Mouse (Mus musculus) embryo, embryonic 11 days (tissue): Measurements from ENCODE around the gene Slc39a11.

Experiments
- DNase-seq: peaks from one replicate; pipeline ENCODE4 v3.0.0-alpha.2; 2015

Gene Slc39a11

GRCm38 (mm10) chr11:113649353-113650210 is at the start of gene Slc39a11:
TSS of gene Slc39a11 (minus strand) at chr11:113650079.
- DNase-seq = peak; percentile 90

GRCm38 (mm10) chr11:113699643-113700042 is 49.8 kb upstream of the Slc39a11 start:
- no peak for DNase-seq

- no peak for DNase-seq
Measured at GRCm38 (mm10) chr11:113698013-113698545, 48.2 kb upstream of the Slc39a11 start.

DNA sequence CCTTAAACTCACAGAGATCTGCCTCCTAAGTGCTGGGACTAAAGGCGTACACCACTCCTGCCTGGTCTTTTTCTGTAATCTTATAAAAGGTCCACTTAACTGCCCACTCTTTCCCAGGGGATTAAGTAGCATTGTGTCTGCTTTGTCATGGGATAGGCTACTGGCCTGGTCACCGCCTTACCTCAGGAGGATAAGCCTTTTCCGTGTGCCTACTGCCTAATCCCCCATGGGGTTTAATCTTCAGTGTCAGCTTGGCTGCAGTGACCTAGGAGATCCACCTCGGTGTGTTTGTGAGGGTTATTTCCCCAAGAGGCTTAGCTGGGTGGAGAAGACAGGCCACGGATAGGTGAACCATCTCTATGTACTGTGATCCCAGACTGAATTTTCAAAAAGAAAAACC is 47.7 kb upstream of the Slc39a11 start:
- no peak for DNase-seq

DNA sequence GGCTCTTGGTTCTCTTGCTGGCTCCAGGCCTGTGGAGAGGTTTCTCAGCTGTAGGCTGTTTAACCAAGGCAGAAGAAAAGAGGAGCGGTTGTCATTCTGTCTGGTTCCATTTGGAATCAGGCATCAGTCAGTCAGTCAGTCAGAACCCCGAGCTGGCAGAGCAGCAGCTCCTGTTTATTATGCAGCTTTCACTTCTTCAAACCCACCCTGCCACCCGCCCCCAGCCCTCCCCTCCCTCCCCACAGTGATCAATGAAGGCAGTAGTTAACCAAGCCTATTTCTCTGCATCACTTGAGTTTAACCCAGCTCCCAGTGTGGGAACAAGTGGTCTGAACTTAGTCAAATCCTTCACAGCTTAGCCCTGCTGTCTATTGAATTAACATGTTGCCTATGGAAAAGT is 42.0 kb upstream of the Slc39a11 start:
- no peak for DNase-seq

GRCm38 (mm10) chr11:113691318-113691717 is 41.4 kb upstream of the Slc39a11 start:
- no peak for DNase-seq

GRCm38 (mm10) chr11:113690506-113690905 is 40.6 kb upstream of the Slc39a11 start:
- DNase-seq = no peak

- DNase-seq = peak; percentile 70
Measured at GRCm38 (mm10) chr11:113687031-113687430, 37.2 kb upstream of the Slc39a11 start.

- DNase-seq = no peak
Measured at GRCm38 (mm10) chr11:113684707-113685426, 35.0 kb upstream of the Slc39a11 start.

DNA sequence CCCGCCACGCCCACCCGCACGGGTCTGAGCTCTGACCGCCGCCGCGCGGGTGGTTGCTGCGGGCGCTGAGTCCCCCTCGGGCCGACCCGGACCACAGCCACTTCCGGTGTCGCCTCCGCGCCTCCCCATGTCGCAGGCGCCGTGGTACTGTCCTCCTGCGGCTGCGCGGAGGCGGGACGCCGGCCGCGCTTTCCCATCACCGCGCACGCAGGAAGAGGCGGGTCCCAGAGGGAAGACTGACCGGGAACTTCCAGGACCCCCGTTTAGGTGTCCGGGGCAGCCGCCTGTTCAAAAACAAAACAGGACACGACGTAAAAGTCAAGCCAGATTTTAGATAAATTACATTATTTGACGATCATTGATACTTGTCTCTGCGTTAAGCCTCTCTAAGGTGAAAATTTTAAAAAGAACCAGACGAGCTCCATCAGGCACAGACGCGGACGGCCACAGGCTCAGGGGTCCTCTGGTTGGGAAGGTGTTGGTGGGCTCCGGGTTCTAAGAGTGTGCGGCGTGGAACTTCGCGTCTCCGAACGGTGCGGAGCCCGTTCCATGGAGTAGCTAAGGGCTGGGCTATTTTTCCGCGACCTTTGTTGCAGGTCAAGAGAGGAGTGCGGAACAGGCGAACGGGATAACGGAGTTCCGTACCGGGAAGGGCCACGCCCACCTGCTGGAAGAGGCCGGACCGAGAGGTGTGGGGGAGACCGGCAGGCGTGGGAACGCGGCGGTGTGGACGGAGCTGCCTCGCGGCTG is 34.3 kb upstream of the Slc39a11 start, which contains the start of the genes Fam104a and D11Wsu47e:
Fam104a (minus strand) TSS at position 199 of the 750 bp plus-strand sequence.
D11Wsu47e (plus strand) TSS at position 456 of the 750 bp plus-strand sequence.
- peak; percentile 98 for DNase-seq

GRCm38 (mm10) chr11:113683627-113683956 is 33.7 kb upstream of the Slc39a11 start:
- no peak for DNase-seq

- DNase-seq = peak; percentile 78
Measured at GRCm38 (mm10) chr11:113682897-113683626, 33.2 kb upstream of the Slc39a11 start.

GRCm38 (mm10) chr11:113681979-113682378 is 32.1 kb upstream of the Slc39a11 start:
- no peak for DNase-seq

DNA sequence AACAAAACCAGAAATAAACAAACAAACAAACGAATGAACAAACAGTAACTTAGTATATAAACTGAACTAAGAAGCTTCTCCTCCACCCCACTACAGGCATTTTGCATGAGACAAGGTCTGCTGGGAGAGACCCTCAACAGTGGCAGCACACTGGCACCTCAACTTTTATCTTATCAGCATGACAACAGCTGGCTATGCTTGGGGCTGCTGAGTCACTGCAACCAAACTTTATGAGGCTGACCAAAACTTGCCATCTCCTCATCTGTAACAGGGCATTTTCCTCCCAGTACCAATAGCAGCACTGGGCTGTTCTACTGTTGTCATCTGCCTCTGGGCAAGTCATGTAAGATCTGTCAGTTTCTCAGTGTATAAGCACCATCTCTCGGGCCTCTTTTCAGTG is 31.1 kb upstream of the Slc39a11 start:
- no peak for DNase-seq

- DNase-seq = no peak
Measured at GRCm38 (mm10) chr11:113678373-113678772, 28.5 kb upstream of the Slc39a11 start.

GRCm38 (mm10) chr11:113677378-113677777 is 27.5 kb upstream of the Slc39a11 start:
- DNase-seq = no peak

DNA sequence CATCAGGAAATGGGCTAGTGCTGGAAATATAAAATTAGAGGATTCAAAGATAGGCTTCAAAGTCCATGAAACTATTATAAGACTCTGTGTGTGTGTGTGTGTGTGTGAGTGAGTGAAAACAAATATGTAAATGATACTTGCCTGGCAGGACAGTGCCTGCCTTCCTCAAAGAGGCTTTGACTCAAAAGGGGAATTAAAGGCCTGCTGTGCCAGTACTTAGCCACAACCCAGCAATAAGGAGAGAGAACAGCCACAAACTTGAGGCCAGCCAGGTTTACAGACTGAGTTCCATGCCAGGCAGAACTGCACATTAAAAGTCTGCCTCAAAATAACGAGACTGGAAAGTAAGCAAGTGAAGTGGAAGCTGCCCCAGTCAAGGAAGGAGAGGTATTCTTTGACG is 27.0 kb upstream of the Slc39a11 start:
- no peak for DNase-seq

DNA sequence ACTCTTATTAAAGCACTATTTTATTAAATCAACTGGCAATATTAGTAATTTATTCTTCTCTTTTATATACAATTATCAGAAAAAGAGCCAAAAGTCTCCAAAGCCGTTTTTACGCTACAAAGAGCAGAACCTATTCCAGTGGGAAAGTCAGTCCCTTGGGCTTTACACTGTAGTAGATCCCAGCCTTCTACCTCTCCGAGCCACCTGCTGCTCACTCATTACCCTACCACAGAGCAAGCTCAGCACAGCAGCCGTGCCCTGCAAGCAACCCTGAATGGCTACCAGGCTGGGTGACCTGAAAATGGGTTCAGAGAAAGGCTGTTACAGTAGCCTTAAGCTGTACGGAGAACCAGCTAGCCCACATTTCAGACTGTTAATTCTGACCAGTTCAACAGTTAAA is 24.7 kb upstream of the Slc39a11 start:
- DNase-seq = no peak

DNA sequence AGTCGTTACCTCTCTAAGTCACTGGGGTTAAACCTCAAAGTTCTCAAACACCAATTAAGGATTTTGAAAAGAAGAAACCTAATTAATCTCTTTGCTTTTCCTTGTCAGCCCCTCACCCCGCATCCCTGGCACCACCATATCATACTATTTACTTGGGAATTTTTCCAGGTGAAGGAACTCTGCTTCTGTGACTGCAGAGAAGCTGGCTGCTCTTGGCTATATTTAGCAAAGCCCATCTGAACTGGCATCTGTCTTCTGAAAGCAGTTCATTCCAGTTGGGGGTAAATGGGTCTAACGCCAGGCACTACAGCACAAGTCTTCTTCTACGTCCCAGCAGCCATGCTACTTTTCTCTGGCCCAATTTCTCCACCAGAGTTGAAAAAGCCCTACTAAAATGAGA is 23.7 kb upstream of the Slc39a11 start:
- no peak for DNase-seq

DNA sequence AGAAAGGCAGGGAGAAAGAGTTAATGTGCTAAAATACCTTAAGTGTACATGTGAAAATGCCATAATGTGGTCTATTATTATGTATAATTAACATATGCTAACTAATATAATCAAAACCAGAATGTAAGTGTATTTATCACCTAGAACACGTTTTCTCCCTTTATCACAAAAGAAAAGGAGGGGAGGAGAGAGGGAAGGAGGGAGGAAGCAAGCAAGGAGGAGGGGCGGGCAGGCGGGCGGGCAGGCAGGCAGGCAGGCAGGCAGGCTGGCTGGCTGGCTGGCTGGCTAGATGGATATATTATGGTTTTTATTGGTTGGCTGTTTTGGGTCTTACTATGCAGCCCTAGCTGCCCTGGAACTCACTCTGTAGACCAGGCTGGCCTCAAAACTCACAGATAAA is 19.8 kb upstream of the Slc39a11 start:
- DNase-seq = no peak

- no peak for DNase-seq
Measured at GRCm38 (mm10) chr11:113668857-113669256, 19.0 kb upstream of the Slc39a11 start.

GRCm38 (mm10) chr11:113667704-113668103 is 17.8 kb upstream of the Slc39a11 start:
- no peak for DNase-seq
